Mouse (Mus musculus) induced T-regulatory cell, adult 2 months (primary cell): ENCODE measurements at regions not wholly inside any gene's neighbourhood (a gene's known extent, or its start where the extent isn't known, plus 50 kb on each side); places are given as distances from the start of the nearest gene placed in this dataset.
A peak's percentile ranks its signal among the peaks of the same experiment; 100 is the strongest.
"Not testable (repeated sequence)": the region's sequence is repeated elsewhere in the genome, so short reads cannot be mapped to it uniquely, and the experiment has no call there.

ENCODE experiments used
- DNase-seq: peaks from one replicate; pipeline ENCODE4 v3.0.0-alpha.2; 2012; ENCODE audit warnings: low read depth

DNA sequence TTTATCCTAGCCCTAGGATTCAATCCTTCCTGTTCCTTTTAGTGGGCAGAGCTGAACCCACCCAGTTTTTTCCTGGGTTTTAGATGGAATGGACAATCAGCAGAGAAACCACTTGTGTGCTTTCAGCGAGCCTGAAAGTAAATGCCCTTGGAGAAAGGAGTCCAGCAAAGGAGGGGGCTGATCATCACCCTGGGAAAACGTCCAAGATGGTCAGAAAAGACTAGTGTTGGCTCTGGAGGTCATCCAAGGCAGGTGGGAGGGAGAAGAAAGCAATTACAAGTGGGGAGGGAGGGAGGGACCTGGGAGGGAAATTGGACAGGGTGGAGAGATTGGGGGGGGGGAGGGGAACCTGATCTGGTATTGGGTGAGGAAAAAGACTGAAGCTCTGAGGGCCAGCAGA lies 55.6 kb upstream of the Zfp366 start:
- DNase-seq, result no peak

DNA sequence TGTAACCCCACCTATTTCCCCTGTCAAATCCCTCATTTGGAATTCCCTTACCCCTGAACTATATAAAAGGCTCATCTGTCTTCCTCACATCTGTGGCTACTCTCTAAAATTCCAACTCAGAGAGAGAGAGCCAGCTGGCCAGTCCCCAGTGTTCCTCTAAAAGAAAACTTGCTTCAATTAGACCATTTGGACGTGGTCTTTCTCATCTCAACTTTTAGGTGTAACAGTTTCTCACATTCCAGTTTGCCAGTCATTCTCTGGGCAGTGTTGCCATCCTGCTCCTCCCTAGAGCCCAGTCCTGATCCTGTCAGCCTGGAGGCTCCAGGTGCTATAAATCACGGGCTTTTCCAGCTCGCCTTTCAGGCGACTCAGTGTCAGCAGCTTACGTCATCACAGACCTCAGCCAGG lies 56.3 kb upstream of the Zfp366 start:
- DNase-seq, result no peak

DNA sequence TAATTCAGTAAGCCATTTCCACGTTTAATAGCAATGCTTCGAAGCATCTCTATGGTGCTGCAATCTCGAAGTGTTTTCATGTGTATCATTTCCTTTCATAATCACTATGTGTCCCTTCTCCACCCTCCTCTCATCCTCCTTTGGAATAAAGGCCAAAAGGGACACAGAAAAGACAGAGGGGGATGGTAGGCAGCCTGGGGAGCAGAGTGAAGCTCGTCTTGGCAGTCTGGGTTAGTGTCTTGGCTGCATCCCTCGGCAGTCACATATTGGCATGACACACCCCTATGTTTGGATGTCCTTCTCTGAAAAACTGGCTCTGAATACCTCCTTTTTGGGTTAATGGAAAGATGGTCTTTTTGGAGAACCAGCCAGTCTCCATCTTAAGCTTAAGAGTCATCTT lies 56.9 kb upstream of the Zfp366 start:
- DNase-seq, result no peak

DNA sequence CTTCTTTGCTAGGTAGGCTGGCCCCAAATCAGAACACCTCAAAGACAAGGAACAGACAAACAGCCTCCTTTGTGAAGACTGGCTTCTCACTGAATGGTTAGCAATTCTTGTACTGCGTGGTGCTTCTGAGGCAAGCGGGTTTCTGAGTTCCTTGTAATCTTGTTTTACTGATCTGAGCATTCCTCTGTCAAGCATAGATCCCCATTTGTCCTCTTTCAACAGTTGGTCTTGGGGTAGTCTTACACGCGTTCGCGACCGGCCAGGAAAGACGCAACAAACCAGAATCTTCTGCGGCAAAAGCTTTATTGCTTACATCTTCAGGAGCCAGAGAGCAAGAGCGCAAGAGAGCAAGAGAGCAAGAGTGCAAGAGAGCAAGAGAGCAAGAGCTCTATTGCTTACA lies 57.7 kb upstream of the Zfp366 start:
- DNase-seq, result not testable (repeated sequence)

DNA sequence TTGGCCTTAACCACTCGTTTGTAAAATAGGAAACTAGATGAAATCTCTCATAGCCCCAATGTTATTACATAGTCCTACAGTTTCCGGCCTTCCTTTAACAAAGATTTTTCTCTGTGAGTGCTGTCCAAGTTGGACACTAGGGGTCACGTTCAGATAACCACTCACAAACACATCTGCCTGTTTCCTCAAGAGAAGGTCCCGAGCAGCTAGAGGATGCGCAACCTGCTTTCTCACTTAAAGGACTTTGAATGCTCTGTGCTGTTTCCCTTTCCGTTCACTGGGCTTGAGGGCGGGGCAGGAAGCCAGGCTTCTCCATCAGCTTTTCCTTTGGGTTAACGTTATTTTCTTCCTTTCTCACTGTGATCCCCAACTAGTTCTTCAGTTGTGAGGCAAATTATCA lies 58.1 kb upstream of the Zfp366 start:
- peak; percentile 7 for DNase-seq

DNA sequence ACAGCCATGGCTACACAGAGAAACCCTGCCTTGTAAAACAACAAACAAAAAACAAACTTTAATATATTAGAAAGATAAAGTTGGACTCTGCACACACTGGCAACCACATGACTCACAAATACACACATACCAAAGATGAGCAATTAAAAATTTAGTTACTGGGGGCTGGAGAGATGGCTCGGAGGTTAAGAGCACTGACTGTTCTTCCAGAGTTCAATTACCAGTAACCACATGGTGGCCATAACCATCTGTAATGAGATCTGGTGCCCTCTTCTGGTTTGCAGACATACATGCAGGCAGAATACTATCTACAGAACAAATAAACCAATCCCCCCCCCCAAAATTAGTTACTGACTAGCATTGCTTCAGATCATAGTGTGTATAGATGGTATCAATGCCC lies 58.7 kb upstream of the Zfp366 start:
- DNase-seq, result peak; percentile 34

DNA sequence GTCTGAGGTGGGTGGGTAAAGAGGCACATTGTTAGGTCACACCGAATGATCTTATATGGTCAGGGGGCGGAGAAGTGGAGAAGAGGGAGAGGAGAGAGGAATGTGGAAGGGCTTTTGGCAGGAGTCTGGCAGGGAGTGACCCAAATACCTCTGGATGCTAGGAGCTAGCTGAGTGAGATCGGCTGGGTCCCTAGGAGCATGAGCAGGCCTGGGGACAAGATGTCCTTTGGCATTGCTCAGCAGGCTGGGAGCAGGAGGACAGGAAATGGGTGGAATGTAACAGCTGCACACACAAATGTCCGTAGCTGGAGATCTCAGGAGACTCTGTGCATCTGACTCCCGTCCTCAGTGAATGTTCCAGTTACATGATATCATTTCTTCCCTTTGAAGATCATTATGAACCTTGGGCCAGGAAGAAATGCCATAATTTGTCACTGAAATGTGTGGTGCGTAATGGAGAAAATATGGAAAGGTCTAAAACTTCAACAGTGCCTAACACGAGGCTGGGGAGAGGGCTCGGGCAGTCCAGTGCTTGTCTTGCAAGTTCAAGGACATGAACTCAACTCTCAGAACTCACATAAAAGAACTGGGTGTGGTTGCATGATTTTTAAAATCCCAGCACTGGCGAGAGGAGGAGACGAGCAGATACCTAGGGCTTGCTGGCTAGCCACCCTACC lies 59.6 kb upstream of the Zfp366 start:
- DNase-seq, result no peak

DNA sequence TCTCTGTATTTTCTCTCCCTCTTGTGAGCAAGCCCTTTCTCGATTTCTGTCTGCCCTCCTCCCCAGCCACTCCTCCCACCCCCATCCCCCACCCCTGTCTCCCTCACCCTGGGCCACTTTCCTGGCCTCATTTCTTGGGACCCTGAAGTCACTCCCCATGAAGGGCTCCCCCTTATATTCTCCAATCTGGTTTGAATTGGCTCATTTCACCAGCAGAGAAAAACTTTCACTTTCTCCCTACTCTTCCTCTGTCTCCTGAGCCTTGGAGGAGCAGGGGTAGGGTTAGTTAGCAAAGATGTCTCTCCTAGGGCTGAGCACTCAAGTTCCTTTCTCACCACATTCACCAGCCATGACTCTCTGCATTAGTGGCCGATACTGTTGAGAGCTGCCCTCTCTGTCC lies 60.5 kb upstream of the Zfp366 start:
- DNase-seq, result no peak

DNA sequence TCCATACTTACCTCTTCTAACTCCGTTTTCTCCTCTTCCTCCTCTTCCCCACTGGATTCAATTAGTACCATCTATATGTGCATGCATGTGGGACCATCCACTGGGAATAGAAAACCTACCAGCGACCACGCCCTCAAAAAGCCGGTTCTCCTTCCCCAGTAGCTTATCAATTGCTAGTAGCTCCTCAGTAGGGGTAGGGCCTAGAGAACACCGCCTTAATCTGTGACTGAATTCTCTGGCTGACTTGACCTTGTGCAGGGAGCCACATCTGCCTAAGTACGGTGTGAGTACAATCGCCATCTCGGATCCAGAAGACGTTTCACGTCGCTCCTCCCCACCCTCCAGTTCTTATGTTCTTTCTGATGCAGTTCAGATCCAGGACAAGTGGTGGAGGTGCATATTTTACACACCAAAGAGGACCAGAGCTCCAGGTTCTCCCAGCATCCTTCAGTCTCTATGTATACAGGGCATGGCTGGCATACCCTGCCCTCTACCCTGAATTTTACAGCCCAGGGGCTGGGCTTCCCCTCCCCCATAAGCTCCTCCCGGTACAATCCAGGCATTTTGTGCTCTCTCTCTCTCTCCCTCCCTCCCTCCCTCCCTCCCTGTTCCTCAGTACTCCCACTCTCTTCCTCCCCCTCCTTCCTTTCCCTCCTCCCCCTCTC lies 61.0 kb upstream of the Zfp366 start:
- no peak for DNase-seq

DNA sequence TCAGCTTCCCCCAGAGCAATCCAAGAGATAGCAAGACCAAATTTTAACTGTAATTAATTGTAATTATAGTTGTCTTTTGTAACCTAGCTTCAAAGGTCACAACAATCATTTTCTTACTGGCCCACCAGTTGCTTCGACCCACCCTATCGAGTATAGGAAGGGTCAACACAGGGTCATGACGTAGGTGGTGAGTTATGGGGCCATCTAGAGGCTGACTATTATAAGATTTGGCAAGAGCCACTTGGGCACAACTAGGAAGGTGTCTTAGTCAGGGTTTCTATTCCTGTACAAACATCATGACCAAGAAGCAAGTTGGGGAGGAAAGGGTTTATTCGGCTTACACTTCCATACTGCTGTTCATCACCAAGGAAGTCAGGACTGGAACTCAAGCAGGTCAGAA lies 62.1 kb upstream of the Zfp366 start:
- not testable (repeated sequence) for DNase-seq

DNA sequence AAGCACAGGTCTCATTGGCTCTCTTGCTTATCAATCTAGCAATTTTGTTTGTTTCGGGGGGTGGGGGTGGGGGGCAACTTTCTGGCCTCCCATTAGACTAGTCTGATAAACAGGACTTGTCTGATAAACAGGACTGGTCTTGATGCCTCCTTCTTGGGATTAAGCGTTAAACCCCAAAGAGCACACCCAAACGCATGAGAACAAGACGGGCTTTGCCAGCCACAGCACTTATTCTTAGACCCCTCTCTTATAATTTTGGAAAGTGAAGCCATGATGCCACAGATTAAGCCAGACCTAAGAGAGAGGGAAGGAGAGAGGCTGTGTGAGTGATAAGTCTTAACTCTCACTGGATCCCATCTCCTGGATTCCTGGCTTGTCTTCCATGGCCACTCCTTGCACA lies 63.5 kb upstream of the Zfp366 start:
- DNase-seq, result no peak

DNA sequence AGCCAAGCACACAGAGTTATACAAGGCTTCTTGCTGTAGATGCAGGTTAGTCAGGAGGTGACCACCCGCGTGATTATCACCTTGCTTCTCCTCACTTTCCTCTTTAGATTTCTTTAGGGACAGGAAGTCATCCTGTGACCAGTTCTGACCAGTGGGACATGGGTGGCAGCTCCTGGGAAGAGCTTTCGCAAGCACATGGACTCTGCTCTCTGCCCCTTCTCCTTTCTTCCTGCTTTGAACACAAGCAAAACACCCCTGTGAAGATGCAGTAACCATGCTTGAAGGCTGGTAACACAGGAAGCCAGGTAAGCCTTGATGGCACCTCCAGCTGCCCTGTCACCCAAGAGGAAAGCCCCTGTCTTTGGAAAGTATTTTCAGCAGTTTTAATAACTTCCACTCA lies 64.7 kb upstream of the Zfp366 start:
- DNase-seq, result no peak

DNA sequence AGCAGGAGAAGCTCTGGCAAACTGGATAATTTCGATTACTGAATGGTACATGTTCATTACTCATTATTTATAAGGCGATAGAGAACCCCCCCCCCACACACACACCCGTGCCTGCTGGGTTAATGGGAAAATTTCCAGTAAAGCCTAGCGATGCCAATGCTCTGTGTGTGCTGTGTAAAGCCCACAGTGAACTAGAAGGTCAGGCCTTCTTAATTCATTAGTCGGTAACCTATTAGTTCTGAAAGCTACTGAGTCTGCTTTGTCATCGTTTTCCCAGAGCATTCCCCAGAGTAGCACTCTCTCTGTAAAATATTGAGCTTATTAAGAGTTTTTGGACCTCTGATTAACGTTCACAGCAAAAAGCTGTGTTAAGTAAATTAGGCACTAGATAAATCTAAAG lies 65.7 kb upstream of the Zfp366 start:
- DNase-seq, result no peak

DNA sequence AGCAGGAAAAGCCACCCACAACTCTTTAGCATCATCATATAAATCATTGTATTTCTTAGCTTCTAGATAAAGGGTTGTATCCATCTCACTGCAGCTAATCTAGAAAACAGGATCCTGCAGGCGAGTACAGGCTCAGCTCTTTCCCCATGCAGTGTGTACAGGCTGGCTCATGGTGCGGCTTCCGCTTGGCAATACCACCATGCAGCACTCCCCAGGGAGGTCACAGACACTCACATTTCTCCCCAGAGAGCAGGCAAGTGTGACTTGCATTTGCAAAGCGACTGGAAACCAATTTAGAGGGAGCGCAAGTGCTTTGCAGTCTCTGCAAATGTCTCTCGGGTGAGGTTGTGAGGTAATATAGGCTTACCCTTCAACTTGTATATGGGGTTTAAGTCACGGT lies 69.1 kb upstream of the Zfp366 start:
- DNase-seq, result no peak

DNA sequence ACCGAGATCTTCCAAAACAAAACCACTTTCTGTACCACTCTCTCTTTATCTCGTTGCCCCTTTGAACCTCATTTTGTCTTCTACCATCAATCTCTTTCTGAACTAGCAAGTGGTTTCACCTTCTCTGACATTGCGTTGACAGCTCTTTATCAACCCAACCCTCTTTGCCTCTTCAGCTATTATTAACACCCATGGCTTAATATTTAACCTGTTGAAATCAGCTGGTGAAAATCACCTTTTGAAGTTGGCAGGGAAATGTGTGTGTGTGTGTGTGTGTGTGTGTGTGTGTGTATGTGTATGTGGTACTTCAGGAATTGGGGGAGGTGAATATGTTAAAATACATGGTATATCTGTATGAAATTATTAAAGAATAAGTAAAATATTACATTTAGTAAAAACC lies 70.1 kb upstream of the Zfp366 start:
- DNase-seq, result no peak

DNA sequence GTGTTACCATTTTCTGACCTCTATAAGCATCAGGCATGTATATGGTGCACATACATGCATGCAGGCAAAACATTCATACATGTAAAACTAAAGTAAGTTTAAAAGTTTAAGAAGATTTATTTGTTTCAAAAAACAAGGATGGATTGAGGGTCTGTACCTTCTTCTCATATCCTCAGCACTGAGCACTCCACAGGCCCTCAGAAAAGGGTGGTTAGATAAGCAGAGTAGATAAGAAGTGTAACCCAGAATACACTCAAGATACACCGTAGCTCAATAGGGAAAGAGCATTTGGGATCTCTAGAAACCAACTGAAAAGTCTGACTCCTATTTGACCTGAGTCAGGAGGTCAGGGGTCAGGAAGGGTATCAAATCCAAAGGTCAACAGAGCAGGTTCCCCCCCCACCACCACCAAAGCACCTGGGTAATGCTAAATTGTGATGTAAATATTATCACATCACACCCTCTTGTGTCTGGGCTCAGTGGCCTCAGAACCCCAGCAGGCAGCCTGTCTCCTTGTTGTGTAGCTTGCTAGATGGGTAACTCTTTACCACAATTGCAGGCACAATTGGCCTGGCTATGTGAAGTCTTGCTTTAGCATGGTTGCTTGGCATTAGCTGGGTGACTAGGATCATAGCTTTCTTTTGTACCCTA lies 72.8 kb upstream of the Zfp366 start:
- no peak for DNase-seq

DNA sequence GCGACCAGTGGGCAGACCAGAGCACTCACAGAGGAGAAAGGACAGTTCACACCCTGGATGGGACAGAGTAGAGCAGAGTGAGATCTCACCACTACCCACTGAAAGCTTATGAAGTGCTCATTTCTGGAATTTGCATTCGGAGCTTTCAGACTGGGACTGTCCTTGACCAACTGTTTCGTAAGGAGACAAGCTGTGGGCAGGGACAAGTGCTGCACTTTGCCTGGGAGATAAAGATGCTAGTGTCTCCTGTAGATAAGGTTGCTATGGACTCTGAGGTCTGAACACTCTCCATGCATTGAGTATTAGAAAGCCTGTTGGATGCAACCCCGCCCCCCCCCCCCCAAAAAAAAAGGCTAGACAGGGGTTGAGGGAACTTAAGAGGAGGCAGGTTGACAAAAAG lies 76.6 kb upstream of the Zfp366 start:
- DNase-seq, result no peak

DNA sequence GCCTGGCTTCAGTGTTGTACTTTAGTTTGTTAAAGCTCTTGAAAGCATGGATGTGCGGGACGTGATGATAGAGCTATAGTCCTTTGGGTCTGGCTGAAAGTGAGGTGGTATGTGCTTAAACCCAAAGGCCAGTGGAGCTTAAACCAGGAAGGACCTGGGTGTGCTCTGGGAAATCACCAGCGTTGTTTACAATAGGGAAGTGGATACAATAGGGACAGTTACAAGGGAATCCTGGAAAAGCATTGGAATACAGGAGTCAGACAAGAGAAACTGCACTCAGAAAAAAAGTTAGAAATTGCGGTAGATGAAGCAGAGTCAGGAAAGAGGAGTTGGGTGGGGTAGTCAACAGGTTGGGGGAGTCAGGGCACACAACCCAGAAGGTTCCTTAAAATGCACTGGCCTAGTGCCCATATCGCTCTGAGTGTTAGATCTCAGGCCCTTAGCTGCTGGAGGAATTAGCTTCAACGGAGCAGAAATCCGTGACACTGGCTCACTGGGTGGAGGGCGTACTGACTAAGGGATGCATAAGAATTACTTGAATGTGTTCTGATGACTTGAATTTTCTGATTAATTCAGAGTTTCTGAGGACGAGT lies 82.4 kb upstream of the Zfp366 start:
- no peak for DNase-seq

DNA sequence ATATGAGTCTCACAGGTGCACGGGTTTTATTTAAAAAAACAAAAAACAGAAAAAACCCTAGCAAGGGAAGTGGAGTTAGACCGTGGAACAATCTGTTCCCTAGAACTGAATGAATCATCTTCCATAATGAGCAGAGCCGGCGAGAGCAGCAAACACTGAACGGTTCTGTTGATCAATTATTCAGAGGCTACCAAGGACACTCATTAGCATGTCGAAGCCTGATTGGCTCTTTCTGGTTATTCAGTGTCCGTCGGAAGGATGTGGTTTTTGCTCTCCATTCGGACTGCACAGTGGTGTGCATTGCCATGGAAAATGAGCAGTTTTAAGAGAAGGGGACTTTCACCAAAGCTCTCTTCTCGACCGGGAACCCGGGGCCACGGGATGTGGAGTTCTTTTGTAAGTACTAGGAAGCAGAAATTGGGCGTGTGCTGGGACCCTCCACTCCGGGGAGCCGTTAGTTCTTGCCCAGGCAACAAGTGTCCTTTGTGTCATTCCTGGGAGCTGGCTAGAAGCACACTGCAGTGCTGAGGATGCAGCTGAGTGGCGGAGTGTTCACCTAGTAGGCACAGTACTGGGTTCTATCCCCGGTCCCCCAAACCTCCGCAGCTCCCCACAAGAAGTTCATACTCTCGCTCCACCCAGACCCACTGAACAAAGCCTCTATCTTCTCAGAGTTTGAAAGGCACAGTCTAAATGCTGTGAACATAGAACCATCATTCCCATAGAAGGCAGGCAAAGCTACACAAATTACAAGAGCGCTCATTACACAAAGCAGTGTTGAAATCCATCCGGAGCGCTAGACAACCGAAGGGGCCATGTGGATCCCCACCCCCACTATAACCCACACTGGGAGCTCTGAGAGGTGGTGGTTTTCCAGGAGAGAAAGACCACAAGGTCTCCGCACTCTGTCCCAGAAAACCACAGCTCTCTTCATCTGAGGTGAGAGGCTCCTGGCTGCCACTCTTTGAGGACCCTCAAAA lies 83.9 kb upstream of the Zfp366 start:
- DNase-seq, result peak; percentile 7

DNA sequence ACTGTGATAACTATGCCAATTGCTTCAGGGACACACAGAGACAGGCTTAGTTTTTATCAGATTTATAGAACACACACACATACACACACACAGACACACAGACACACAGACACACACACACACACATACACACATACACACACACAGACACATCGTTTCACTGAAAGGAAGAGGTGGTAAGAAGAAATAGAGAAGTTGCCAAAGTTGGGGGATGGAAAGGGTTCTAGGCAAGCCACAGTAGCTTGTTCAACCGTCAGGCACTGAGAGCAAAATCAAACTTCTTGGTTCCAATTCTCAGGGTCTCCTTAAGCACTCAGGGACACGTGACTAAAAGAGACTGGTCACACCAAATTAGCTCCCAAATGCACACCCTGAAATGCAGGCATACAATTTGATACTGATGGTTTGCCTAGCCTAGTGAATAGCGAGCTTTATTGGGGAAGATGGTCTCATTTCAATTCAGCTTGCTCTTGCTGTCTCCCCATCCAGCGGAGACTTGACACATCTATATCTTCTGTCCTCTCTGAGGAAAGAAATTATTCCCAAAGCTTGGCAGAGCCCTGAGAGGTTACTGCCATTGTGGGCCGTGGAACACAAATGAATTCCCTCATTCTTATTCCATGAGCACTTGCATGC lies 84.7 kb upstream of the Zfp366 start:
- DNase-seq, result no peak

DNA sequence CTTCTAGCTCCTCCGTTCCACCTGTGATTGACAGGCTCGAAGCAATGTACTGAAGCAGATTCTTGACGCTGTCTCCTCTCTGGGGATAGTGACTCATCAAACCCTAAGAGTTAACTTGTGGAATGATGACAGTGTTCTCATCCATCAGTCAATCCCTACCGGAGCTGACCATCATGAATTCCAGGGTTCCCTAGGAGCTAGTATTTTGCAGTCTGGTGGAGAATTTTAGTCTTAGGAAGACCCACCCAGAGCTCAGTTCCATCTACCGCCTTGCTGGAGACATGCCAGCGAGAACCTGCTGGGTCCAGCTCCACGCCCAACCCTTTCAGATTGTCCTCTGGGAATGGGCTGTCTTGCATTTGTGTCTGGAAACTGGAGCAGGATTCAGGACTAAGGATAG lies 85.4 kb upstream of the Zfp366 start:
- DNase-seq, result no peak
